Mouse (Mus musculus): ENCODE results near the gene Clk2.

- no peak for TF ChIP-seq EP300 (optimal IDR thresholded peaks at IDR 0.05)
- no peak for TF ChIP-seq CTCF (IDR thresholded peaks at IDR 0.05; ENCODE audit: low read depth)
Measured at GRCm38 (mm10) chr3:89161786-89162185, 2.8 kb upstream of the Clk2 start.
